Mouse (Mus musculus): ENCODE results near the gene Dcdc2a.

GRCm38 (mm10) chr13:25122740-25123335 is 67.0 kb downstream of the Dcdc2a start:
- TF ChIP-seq CTCF (IDR thresholded peaks at IDR 0.05; ENCODE audit: extremely low read depth, insufficient read length, insufficient replicate concordance, low read depth, low read length) (no peak), POLR2A (IDR thresholded peaks at IDR 0.05; ENCODE audit: low read depth, low read length) (no peak)

Data from small intestine, adult 2 months (tissue).